Mouse (Mus musculus) CH12.LX (cell line): ENCODE results near the gene Cuedc1.

Experiments
- CTCF ChIP-seq, 2 experiments: IDR thresholded peaks in 1 of 2; conservative IDR thresholded peaks in 1 of 2; 2 replicates each; pipeline ENCODE4 v1.5.1; 2011 to 2012; ENCODE audit warnings: low read depth in 2 of 2, low read length in 2 of 2, improper control_type of control experiment in 1 of 2, inconsistent platforms in 1 of 2, mild to moderate bottlenecking in 1 of 2, moderate library complexity in 1 of 2
- E2F4 ChIP-seq: IDR thresholded peaks from 2 replicates; pipeline ENCODE4 v1.6.1; 2011; ENCODE audit warnings: low read depth, low read length, improper control_type of control experiment; ENCODE audit not compliant: insufficient replicate concordance
- POLR2A ChIP-seq: IDR thresholded peaks from 2 replicates; pipeline ENCODE4 v1.6.1; 2011; ENCODE audit warnings: low read depth, mild to moderate bottlenecking, improper control_type of control experiment, low read length
- RAD21 ChIP-seq: IDR thresholded peaks from 2 replicates; pipeline ENCODE4 v1.6.1; 2011; ENCODE audit warnings: low read depth, mild to moderate bottlenecking, low read length, improper control_type of control experiment, moderate library complexity
- TBP ChIP-seq: conservative IDR thresholded peaks from 2 replicates; pipeline ENCODE4 v1.6.1; 2011; ENCODE audit warnings: low read depth, low read length, improper control_type of control experiment
- TCF12 ChIP-seq: IDR thresholded peaks from 2 replicates; pipeline ENCODE4 v1.6.1; 2014; ENCODE audit warnings: low read depth, mild to moderate bottlenecking, inconsistent platforms, low read length, improper control_type of control experiment
- ZKSCAN1 ChIP-seq: IDR thresholded peaks from 2 replicates; pipeline ENCODE4 v1.6.1; 2012; ENCODE audit warnings: low read depth, inconsistent platforms, low read length, improper control_type of control experiment, borderline replicate concordance

GRCm38 (mm10) chr11:88112677-88113333 is 14.9 kb downstream of the Cuedc1 start:
- TF ChIP-seq TCF12 = no peak
- no peak for TF ChIP-seq CTCF (conservative IDR thresholded peaks at IDR 0.05 in 1 of 2, IDR thresholded peaks at IDR 0.05 in 1 of 2; ENCODE audit: low read depth in 2 of 2, low read length in 2 of 2)
- no peak for TF ChIP-seq POLR2A
- no peak for TF ChIP-seq TBP
- no peak for TF ChIP-seq RAD21
- TF ChIP-seq ZKSCAN1 = no peak
- no peak for TF ChIP-seq E2F4
